Mouse (Mus musculus) MEL (cell line): ENCODE data around the gene Ndufb4. TPM values are rescaled to one million over a fixed set of nuclear protein-coding genes. Genes with fewer than 3 reads are reported as not detected.
A peak's percentile ranks its signal among the peaks of the same experiment; 100 is the strongest.

Experiments used
- DNase-seq: peaks from one replicate; pipeline ENCODE4 v3.0.0; 2011; ENCODE audit warnings: low read depth, low spot score
- H3K27ac ChIP-seq: 2 replicates; pipeline ENCODE4 v1.5.1; 2012; ENCODE audit warnings: low read depth, mild to moderate bottlenecking, control low read depth, low read length, moderate library complexity; ENCODE audit not compliant: control insufficient read depth
- H3K27me3 ChIP-seq, 2 experiments: fragments of 150-350 bp in 1 of 2; sonication (generic) in 1 of 2; 2 replicates each; pipeline ENCODE4 v1.6.1; 2012; ENCODE audit warnings: low read length in 2 of 2, mild to moderate bottlenecking in 2 of 2, improper control_type of control experiment in 1 of 2, moderate library complexity in 1 of 2; ENCODE audit not compliant: insufficient read depth in 2 of 2, control insufficient read depth in 1 of 2
- H3K36me3 ChIP-seq, 2 experiments: 2 replicates each; pipeline ENCODE4 v1.6.1; 2012 to 2014; ENCODE audit warnings: low read length in 2 of 2, improper control_type of control experiment in 1 of 2, inconsistent platforms in 1 of 2, mild to moderate bottlenecking in 1 of 2; ENCODE audit not compliant: insufficient read depth in 2 of 2, control insufficient read depth in 1 of 2
- H3K4me1 ChIP-seq, 2 experiments: fragments of 150-350 bp in 1 of 2; sonication (generic) in 1 of 2; 2 replicates each; pipeline ENCODE4 v1.6.1; 2012; ENCODE audit warnings: low read length in 2 of 2, improper control_type of control experiment in 1 of 2, mild to moderate bottlenecking in 1 of 2; ENCODE audit not compliant: insufficient read depth in 2 of 2, control insufficient read depth in 1 of 2
- H3K4me3 ChIP-seq, 2 experiments: fragments of 150-350 bp in 1 of 2; sonication (generic) in 1 of 2; 2 replicates each; pipeline ENCODE4 v1.5.1; 2012; ENCODE audit warnings: low read depth in 2 of 2, low read length in 2 of 2, mild to moderate bottlenecking in 2 of 2, moderate library complexity in 2 of 2, control low read depth in 1 of 2, improper control_type of control experiment in 1 of 2; ENCODE audit not compliant: control insufficient read depth in 1 of 2, insufficient read depth in 1 of 2
- H3K79me2 ChIP-seq: 2 replicates; pipeline ENCODE4 v1.6.1; 2012; ENCODE audit warnings: mild to moderate bottlenecking, low read length, moderate library complexity; ENCODE audit not compliant: control insufficient read depth, poor library complexity, insufficient read depth
- H3K9ac ChIP-seq: 2 replicates; pipeline ENCODE4 v1.6.1; 2012; ENCODE audit warnings: low read depth, mild to moderate bottlenecking, control low read depth, low read length, moderate library complexity; ENCODE audit not compliant: control insufficient read depth, poor library complexity, severe bottlenecking
- H3K9me3 ChIP-seq: fragments of 150-350 bp; sonication (generic); replicated peaks from 2 replicates; pipeline ENCODE4 v1.6.1; 2012; ENCODE audit warnings: mild to moderate bottlenecking, low read length, improper control_type of control experiment, moderate library complexity; ENCODE audit not compliant: insufficient read depth
- BHLHE40 ChIP-seq: IDR thresholded peaks from 2 replicates; pipeline ENCODE4 v1.6.1; 2012; ENCODE audit warnings: low read depth, mild to moderate bottlenecking, inconsistent platforms, low read length, improper control_type of control experiment, borderline replicate concordance
- EP300 ChIP-seq, 2 experiments: IDR thresholded peaks; 2 replicates each; pipeline ENCODE4 v1.6.1; 2011; ENCODE audit warnings: improper control_type of control experiment in 2 of 2, low read length in 2 of 2, low read depth in 1 of 2, mild to moderate bottlenecking in 1 of 2
- ETS1 ChIP-seq: IDR thresholded peaks from 2 replicates; pipeline ENCODE4 v1.6.1; 2012; ENCODE audit warnings: low read depth, mild to moderate bottlenecking, inconsistent platforms, low read length, improper control_type of control experiment, moderate library complexity
- GATA1 ChIP-seq: IDR thresholded peaks from 2 replicates; pipeline ENCODE4 v1.6.1; 2011; ENCODE audit warnings: low read depth, low read length, improper control_type of control experiment
- JUND ChIP-seq: IDR thresholded peaks from 2 replicates; pipeline ENCODE4 v1.6.1; 2011; ENCODE audit warnings: low read depth, mild to moderate bottlenecking, improper control_type of control experiment, low read length
- MAFK ChIP-seq: IDR thresholded peaks from 2 replicates; pipeline ENCODE4 v1.6.1; 2011; ENCODE audit warnings: low read depth, mild to moderate bottlenecking, low read length, improper control_type of control experiment, borderline replicate concordance
- MAZ ChIP-seq: IDR thresholded peaks from 2 replicates; pipeline ENCODE4 v1.6.1; 2012; ENCODE audit warnings: low read depth, mild to moderate bottlenecking, inconsistent platforms, low read length, improper control_type of control experiment
- MXI1 ChIP-seq: IDR thresholded peaks from 2 replicates; pipeline ENCODE4 v1.6.1; 2011; ENCODE audit warnings: mild to moderate bottlenecking, low read depth, low read length, improper control_type of control experiment
- MYB ChIP-seq: IDR thresholded peaks from 2 replicates; pipeline ENCODE4 v1.6.1; 2011; ENCODE audit warnings: mild to moderate bottlenecking, low read depth, low read length, improper control_type of control experiment
- NELFE ChIP-seq: IDR thresholded peaks from 2 replicates; pipeline ENCODE4 v1.6.1; 2011; ENCODE audit warnings: low read depth, low read length, improper control_type of control experiment
- NRF1 ChIP-seq: IDR thresholded peaks from 2 replicates; pipeline ENCODE4 v1.6.1; 2014; ENCODE audit warnings: low read depth, mild to moderate bottlenecking, inconsistent platforms, low read length, improper control_type of control experiment, moderate library complexity; ENCODE audit not compliant: poor library complexity, insufficient read depth, severe bottlenecking
- POLR2A ChIP-seq, 2 experiments: IDR thresholded peaks; 2 replicates each; pipeline ENCODE4 v1.6.1; 2011 to 2012; ENCODE audit warnings: low read length in 2 of 2, mild to moderate bottlenecking in 2 of 2, control low read depth in 1 of 2, improper control_type of control experiment in 1 of 2, low read depth in 1 of 2, moderate library complexity in 1 of 2; ENCODE audit not compliant: control insufficient read depth in 1 of 2, insufficient read depth in 1 of 2, poor library complexity in 1 of 2
- POLR2AphosphoS5 ChIP-seq: IDR thresholded peaks from 2 replicates; pipeline ENCODE4 v1.6.1; 2012; ENCODE audit warnings: low read depth, borderline replicate concordance, mild to moderate bottlenecking, inconsistent platforms, low read length, moderate library complexity, mixed read lengths
- RAD21 ChIP-seq: IDR thresholded peaks from 2 replicates; pipeline ENCODE4 v1.6.1; 2011; ENCODE audit warnings: mild to moderate bottlenecking, low read depth, low read length, improper control_type of control experiment
- RCOR1 ChIP-seq: IDR thresholded peaks from 2 replicates; pipeline ENCODE4 v1.6.1; 2012; ENCODE audit warnings: low read depth, mild to moderate bottlenecking, inconsistent platforms, low read length, improper control_type of control experiment
- SIN3A ChIP-seq: IDR thresholded peaks from 2 replicates; pipeline ENCODE4 v1.6.1; 2012; ENCODE audit warnings: low read length, improper control_type of control experiment, inconsistent platforms
- TBP ChIP-seq: IDR thresholded peaks from 2 replicates; pipeline ENCODE4 v1.8.0; 2011; ENCODE audit warnings: low read depth, low read length, improper control_type of control experiment
- UBTF ChIP-seq: IDR thresholded peaks from 2 replicates; pipeline ENCODE4 v1.6.1; 2012; ENCODE audit warnings: low read depth, mild to moderate bottlenecking, inconsistent platforms, low read length, improper control_type of control experiment, moderate library complexity, borderline replicate concordance; ENCODE audit not compliant: insufficient read depth
- ZNF384 ChIP-seq: IDR thresholded peaks from 2 replicates; pipeline ENCODE4 v1.6.1; 2012; ENCODE audit warnings: low read depth, mild to moderate bottlenecking, inconsistent platforms, low read length, improper control_type of control experiment
- polyA plus RNA-seq, 2 experiments: library from polyadenylated mRNA; stranded (reverse) in 1 of 2; unstranded in 1 of 2; fragments of >175 nt in 1 of 2; fragments of >200 nt in 1 of 2; gene quantifications; 2 replicates each; pipeline versions ENCODE4 v1.2.1 to v1.2.4; 2012; ENCODE audit warnings: low replicate concordance in 2 of 2, low read depth in 1 of 2; ENCODE audit not compliant: insufficient read length in 2 of 2, insufficient read depth in 1 of 2, missing spikeins in 1 of 2
- total RNA-seq: library from RNA; depleted of rRNA; stranded (reverse); fragments of 300-350 nt; gene quantifications from 2 replicates; pipeline ENCODE4 v1.2.3, GENCODE M21; 2012

The Ndufb4 gene
- total and polyA plus RNA-seq, 3 experiments, result 28.9 to 48.0 TPM; not detected in 1

DNA sequence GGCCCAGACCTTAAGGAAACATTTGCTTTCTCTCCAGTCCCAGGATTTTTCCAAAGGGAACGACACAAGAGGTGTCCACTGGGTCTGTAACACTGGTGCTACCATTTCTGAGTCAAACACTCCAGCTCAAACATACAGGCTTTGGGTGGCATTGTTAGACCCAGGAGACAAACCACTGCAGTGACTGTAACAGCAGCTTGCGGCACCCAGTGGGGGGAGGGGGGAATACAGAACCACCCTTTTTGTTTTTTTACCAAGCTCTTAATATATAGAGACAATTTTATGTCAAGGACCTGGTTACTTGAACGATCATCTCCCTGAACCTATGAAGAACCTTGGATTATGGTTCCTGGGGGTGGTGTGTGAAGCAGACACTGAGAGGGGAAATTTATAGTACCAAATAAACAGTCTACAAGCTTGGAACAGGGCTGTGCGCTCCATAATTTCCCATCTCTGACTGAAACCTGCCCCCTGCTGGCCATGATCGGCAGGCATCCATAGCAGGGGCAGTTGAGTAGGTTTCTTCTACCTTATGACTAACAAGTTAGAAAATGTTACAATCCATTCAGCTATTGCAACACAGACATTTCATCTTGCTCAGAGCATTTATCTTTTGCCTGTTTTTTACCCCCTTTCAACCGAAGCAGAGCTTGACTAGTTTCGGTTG lies 28.2 kb upstream of the Ndufb4 start (continued):
- no peak for TF ChIP-seq POLR2AphosphoS5
- peak; percentile 89 for TF ChIP-seq RAD21
- TF ChIP-seq RCOR1, result no peak; the same call in 1 of the 2 replicates
- TF ChIP-seq, all 39 proteins: peak for 10

DNA sequence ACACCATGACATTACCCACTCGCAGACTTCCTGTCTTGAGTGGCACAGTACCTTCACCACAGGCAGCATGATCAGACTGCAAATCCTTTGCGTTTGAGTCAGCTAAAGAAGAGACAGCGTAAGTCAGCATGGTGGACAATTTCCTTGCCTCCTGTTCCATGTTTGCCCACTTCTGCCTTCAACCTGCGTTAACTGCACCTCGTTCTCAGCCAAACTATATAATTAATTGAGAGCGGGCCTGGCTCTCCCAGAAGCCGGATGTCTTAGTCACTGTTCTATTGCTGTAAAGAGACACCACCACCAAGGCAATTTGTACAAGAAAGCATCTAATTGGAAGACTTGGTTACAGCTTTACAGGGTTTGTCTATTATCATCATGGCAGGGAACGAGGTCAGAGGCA lies 26.6 kb upstream of the Ndufb4 start:
- H3K4me1 ChIP-seq, result peaks cover 6 to 7% of the 10 kb centered on the region in 2 experiments; a peak in 3 of 4 replicates
- H3K27me3 ChIP-seq, result no peaks in the 10 kb centered on the region
- no peak overlapping the region for H3K27ac ChIP-seq
- no peaks in the 10 kb centered on the region for H3K9me3 ChIP-seq
- no peak for DNase-seq
- TF ChIP-seq UBTF (no peak), ZNF384 (no peak), NRF1 (no peak), JUND (no peak), EP300 (IDR thresholded peaks at IDR 0.05; ENCODE audit: low read depth in 1 of 2, low read length in 2 of 2) (no peak), BHLHE40 (no peak), SIN3A (no peak)
- H3K9ac ChIP-seq, result no peak overlapping the region
- H3K4me3 ChIP-seq, result no peak overlapping the region
- peaks cover 0 to 5% of the 10 kb centered on the region in 2 experiments; a peak in 2 of 4 replicates for H3K36me3 ChIP-seq
- peaks cover 1% of the 10 kb centered on the region; the same call in 1 of the 2 replicates for H3K79me2 ChIP-seq

DNA sequence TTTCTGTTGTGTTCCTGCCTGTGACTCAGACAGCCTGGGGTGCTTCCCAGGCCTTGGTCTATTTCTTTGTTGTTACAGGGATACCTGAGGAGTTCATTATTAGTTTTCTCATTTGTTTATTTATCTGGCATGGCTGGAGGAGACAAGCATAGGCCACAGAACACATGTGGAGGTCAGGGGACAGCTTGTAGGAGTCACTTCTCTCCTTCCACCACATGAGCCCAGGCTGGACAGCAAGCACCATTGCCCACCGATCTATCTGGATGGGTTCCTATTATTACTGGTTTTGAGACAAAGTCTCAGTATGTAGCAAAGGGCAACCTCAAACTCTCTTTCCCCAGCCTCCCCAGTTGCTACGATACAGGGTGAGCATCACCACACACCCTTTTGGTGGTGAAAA lies 26.0 kb upstream of the Ndufb4 start:
- DNase-seq, result no peak
- peaks cover 1% of the 10 kb centered on the region; the same call in 1 of the 2 replicates for H3K79me2 ChIP-seq
- TF ChIP-seq MAZ (no peak), GATA1 (no peak), POLR2A (IDR thresholded peaks at IDR 0.05; ENCODE audit: control insufficient read depth in 1 of 2, insufficient read depth in 1 of 2, low read depth in 1 of 2, low read length in 2 of 2, poor library complexity in 1 of 2) (no peak), BHLHE40 (no peak), MXI1 (no peak), ETS1 (no peak), MAFK (no peak), TBP (no peak), MYB (no peak), NELFE (no peak)
- no peak overlapping the region for H3K27ac ChIP-seq
- H3K9me3 ChIP-seq, result no peaks in the 10 kb centered on the region
- no peak overlapping the region for H3K4me3 ChIP-seq
- peaks cover 2% of the 10 kb centered on the region in 2 experiments; a peak in 3 of 4 replicates for H3K4me1 ChIP-seq
- peaks cover 0 to under 1% of the 10 kb centered on the region in 2 experiments; a peak in 2 of 4 replicates for H3K36me3 ChIP-seq
- no peak overlapping the region for H3K9ac ChIP-seq
- no peaks in the 10 kb centered on the region for H3K27me3 ChIP-seq
